Mouse (Mus musculus) ovary, postnatal 36 days (tissue): ENCODE measurements around the gene Lgsn.

ENCODE experiments used
- DNase-seq: peaks from one replicate; pipeline ENCODE4 v3.0.0; 2022; ENCODE audit warnings: low spot score, mixed read lengths

The Lgsn gene

DNA sequence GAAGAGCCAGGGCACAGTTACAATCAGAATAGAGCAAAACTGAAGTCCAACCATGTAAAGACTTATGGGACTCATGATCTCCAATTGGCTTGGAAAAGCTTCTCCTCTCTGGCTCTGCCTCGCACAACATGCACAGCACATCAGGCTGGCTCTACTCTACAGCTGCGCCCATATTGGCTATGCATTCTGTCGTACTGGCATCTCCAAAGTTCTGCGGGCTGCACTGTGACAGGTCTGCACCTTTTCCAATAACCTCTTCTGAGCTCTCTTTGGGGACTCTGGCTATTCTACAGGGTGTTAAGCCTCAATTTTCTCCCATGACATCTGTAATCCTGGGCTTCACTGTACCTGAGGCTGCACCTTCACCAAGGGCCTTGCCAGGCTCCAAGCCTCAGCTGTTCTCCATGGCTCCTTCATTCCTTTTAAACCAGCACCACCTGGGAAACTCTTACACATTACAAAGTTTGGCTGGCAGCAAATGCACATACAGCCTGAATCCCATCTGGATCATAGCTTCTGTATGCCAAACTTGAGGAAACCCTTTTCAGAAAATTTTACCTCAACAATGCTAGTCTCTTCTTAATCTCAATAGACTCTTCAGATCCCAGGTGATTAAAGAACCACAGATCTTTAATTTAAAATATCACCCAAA lies 44.5 kb downstream of the Lgsn start:
- DNase-seq, result no peak

DNA sequence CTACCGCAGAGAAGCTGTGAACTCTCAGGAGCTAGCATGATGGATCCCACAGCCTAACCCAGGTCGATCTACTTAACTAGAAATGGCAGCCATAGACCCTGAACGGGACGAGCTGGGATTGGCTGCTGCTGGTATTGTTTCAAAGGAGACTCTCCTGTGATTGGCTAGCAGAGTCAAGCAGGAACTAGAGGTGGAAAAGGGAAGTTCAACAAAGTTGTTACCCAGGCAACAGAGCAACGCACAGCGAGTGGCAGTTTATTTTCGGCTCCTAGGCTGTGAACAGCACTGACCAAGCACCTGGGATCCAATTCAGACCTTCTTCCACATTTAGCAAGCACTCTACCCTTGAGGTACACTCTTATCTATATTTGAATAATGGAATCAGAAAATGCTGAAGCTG lies 46.4 kb downstream of the Lgsn start, which contains the start of the genes 4931428L18Rik and Pih1d3:
Gene 4931428L18Rik (minus strand): TSS at position 121 of the 400 bp plus-strand sequence.
Gene Pih1d3 (plus strand): TSS at position 275 of the 400 bp plus-strand sequence.
- DNase-seq, result no peak

DNA sequence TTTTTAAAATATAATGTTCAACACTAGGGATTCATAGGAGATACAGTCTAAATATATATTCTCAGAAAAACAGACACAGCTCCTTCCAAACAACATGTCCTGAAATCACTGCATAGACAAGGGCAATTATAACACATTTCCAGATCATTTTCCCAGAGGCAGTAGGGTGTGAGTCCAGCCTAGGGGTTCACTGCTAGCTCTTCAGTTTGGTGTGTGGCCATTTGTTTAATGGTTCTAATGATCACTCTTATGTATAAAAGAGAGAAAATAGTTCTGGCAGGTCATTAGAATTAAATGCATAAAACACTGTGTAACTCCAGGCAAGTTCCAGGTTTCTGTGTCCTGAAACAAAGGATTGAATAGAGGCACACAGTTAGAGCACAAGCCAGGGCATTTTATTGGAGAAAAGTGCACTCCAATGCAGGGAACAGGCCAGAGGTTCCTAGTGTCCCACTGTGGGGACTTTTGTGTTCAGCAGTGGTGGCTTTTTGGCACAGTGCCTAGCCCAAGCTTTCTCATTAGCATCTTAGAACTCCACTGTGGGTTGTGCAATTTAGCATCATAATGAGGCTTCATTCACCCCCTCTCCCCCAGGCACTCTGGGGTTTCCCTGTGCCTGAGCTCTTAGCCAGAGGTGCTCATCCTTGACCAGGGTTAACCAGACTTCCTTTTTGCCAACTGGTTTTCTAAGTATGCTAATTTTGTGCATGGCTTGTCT lies 57.3 kb downstream of the Lgsn start:
- no peak for DNase-seq
